Mouse (Mus musculus) stomach, postnatal 0 days (tissue): ENCODE measurements around the gene Olfr1204.

Experiments
- CTCF ChIP-seq: IDR thresholded peaks from 2 replicates; pipeline ENCODE4 v1.5.1; 2016; ENCODE audit warnings: antibody characterized with exemption, low read depth, mild to moderate bottlenecking, moderate library complexity
- EP300 ChIP-seq: optimal IDR thresholded peaks from 2 replicates; pipeline ENCODE3; 2016; ENCODE audit warnings: antibody characterized with exemption

- TF ChIP-seq CTCF (no peak), EP300 (no peak)
These were observed 13.8 kb downstream of the Olfr1204 start, which contains the start of gene Olfr1206 for GRCm38 (mm10) chr2:88862931-88863330.
